Mouse (Mus musculus) lung, embryonic 14.5 days (tissue): Measurements from ENCODE around the gene Morn1. TPM values are rescaled to one million over a fixed set of nuclear protein-coding genes. Genes with fewer than 3 reads are reported as not detected.

Experiments
- ATAC-seq: fragments of 200-750 bp; cut with Nextera tagmentation; 2 replicates; pipeline ENCODE4 v1.8.0; 2017; ENCODE audit warnings: mild to moderate bottlenecking, moderate TSS enrichment, moderate library complexity; ENCODE audit not compliant: insufficient read depth
- DNase-seq: peaks from one replicate; pipeline ENCODE4 v3.0.0-alpha.2; 2015
- H3K27ac ChIP-seq: fragments of 300-500 bp; sonication (generic); 2 replicates; pipeline ENCODE4 v1.5.1; 2014; ENCODE audit warnings: low read depth, mild to moderate bottlenecking, moderate library complexity
- H3K27me3 ChIP-seq: fragments of 300-500 bp; sonication (generic); 2 replicates; pipeline ENCODE4 v1.6.1; 2014; ENCODE audit warnings: low read length, control low read depth; ENCODE audit not compliant: insufficient read depth
- H3K36me3 ChIP-seq: fragments of 300-500 bp; sonication (generic); 2 replicates; pipeline ENCODE4 v1.6.1; 2014; ENCODE audit warnings: control low read depth; ENCODE audit not compliant: insufficient read depth
- H3K4me1 ChIP-seq: fragments of 300-500 bp; sonication (generic); 2 replicates; pipeline ENCODE4 v1.6.1; 2014; ENCODE audit warnings: antibody characterized with exemption, control low read depth; ENCODE audit not compliant: insufficient read depth
- H3K4me2 ChIP-seq: fragments of 300-500 bp; sonication (generic); 2 replicates; pipeline ENCODE4 v1.6.1; 2014; ENCODE audit warnings: mild to moderate bottlenecking
- H3K4me3 ChIP-seq: fragments of 300-500 bp; sonication (generic); 2 replicates; pipeline ENCODE4 v1.5.1; 2014; ENCODE audit warnings: low read depth, low read length
- H3K9ac ChIP-seq: fragments of 300-500 bp; sonication (generic); 2 replicates; pipeline ENCODE4 v1.6.1; 2014
- H3K9me3 ChIP-seq: fragments of 300-500 bp; sonication (generic); 2 replicates; pipeline ENCODE4 v1.6.1; 2016; ENCODE audit warnings: low read depth, low read length, control low read depth
- CTCF ChIP-seq: IDR thresholded peaks from 2 replicates; pipeline ENCODE4 v1.5.1; 2016; ENCODE audit warnings: antibody characterized with exemption, low read depth
- WGBS: fragments of 180-500 bp; shearing (Covaris S2); extraction: QIAGEN DNeasy Blood & Tissue Kit; methylation state at CpG from one replicate; pipeline ENCODE4 v1.1.7; 2014; 5-methylcytosine and 5-hydroxymethylcytosine counted together
- polyA plus RNA-seq: library from polyadenylated mRNA; unstranded; fragments of >200 nt; fragmentation: Nextera tagmentation; extraction: Ambion mirVana; gene quantifications from 2 replicates; pipeline ENCODE4 v1.2.1, GENCODE M21; 2014

Morn1 gene
- polyA plus RNA-seq, 1 experiment from 2014 or later = 5.2 TPM

DNA sequence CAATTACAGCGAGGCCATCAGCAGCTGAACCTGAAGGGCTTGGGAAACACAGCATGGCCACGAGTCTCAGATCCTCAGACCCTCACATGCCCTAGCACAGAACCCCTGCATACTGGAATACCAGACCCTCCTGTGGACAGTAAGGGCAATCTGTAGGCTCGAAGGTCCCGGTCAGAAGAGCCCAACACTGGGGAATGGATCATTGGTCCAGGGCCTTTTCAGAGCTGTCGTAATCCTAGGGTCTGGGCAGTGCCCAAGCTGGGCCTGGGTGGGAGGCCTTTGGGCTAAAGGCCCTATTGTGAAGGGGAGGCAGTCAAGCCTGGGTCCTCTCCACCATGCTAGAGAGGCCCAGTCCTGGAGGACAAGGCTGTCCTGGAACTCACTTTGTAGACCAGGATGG lies 56.5 kb downstream of the Morn1 start:
- Histone ChIP-seq H3K27ac (peak overlapping the region; percentile 99; the same call in 1 of the 2 replicates), H3K4me2 (no peak overlapping the region), H3K4me1 (peaks cover 38% of the 10 kb centered on the region), H3K4me3 (no peak overlapping the region), H3K9me3 (no peaks in the 10 kb centered on the region), H3K9ac (no peak overlapping the region), H3K36me3 (no peaks in the 10 kb centered on the region), H3K27me3 (no peaks in the 10 kb centered on the region)
- TF ChIP-seq CTCF = no peak
- 87% methylated on average over 5 of the region's 5 CpGs for WGBS
- ATAC-seq (no peak), DNase-seq (no peak)

DNA sequence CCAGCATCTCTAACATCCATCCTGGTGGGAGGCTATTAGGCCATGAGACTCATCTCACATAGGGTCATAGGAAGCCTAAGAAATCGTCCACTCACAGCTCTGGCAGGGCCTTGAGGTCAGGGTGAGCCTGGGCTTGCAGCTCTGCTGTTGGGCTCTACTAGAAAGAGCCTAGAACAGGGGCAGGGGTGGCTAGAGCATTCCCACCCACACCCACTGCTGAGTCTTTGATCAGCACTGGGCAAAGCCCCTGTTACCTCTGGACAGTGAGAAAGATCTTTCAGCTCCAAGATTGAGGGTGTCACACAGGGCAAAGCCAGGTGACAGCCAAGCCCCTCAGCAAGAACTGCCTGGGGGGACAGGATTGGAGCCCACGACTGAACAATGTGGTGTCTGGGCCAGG lies 57.0 kb downstream of the Morn1 start:
- Histone ChIP-seq H3K4me3 (no peak overlapping the region), H3K9ac (peak overlapping the region; percentile 23), H3K36me3 (no peaks in the 10 kb centered on the region), H3K4me2 (no peak overlapping the region), H3K4me1 (peaks cover 40% of the 10 kb centered on the region), H3K9me3 (no peaks in the 10 kb centered on the region), H3K27me3 (no peaks in the 10 kb centered on the region), H3K27ac (peak overlapping the region; percentile 99)
- 42% methylated on average over 2 of the region's 2 CpGs for WGBS
- ATAC-seq = no peak
- DNase-seq = no peak
- no peak for TF ChIP-seq CTCF

DNA sequence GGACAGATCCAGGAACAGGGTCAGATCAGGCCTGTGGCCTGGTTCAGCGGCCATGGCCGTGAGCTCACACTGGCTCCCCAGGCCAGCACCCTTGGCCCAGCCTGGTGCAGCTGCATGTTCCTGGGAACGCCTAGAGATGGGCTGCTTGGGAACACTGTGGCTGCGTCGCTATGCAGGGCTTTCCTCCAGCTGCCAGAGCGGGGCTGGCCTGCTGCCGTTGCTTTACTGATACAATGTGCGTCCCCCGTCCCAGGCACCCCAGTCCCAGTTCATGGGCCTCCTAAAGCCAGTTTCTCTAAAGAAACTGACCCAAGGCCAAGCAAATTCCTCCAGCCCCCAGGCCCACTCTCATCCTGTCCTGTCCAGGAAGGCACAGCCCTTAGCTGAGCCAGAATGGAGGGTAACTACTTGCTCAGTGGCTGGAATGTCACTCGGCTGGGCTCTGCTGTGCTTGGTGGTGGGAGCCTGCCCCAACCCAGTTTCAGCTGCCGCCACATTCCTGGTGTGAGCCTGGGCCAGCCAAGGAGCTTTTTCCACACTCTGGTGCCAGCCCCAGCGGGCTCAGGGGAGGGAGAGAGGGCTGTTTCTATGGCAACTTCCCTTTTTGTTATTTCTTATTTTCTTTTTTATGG lies 57.6 kb downstream of the Morn1 start:
- DNase-seq = peak; percentile 91
- peaks cover 44% of the 10 kb centered on the region for H3K4me1 ChIP-seq
- H3K9ac ChIP-seq = peak overlapping the region; percentile 23
- H3K27ac ChIP-seq = peak overlapping the region; percentile 99
- H3K9me3 ChIP-seq = no peaks in the 10 kb centered on the region
- H3K36me3 ChIP-seq = no peaks in the 10 kb centered on the region
- TF ChIP-seq CTCF = no peak
- WGBS = 20% methylated on average over 12 of the region's 12 CpGs
- peak overlapping the region; percentile 27; the same call in 1 of the 2 replicates for H3K4me2 ChIP-seq
- peak; percentile 89 for ATAC-seq
- no peak overlapping the region; the same call in 1 of the 2 replicates for H3K4me3 ChIP-seq
- no peaks in the 10 kb centered on the region for H3K27me3 ChIP-seq

DNA sequence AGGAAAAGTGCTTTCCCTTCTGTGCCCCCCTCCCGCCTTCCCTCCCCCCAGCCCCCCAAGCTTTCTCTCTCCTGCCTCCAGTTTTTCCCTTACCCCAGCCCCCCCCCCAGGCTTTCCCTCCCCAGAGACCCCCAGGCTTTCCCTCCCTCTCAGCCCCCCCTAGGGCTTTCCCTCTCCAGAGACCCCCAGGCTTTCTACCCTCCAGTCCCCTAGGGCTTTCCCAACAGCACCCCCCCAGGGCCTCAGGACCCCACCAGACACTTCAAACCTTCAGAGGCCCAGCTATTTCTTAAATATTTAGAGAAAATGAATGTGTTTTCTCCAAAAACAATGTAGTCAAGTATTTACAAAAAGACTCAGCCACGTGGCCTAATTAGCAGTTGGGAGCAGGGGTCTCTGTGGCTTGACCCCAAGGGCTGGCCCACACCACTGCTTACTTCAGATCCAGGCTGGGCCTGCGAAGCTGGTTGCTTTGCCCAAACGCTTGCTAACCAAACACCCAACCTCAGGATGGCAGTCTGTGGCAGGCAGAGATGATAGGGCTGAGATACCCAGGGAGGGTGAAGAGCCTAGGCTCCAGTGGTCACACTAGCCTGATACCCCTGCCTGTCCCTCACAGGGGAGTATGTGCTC lies 58.3 kb downstream of the Morn1 start:
- TF ChIP-seq CTCF = 0 out of 2 replicates have a peak, but pooled peaks have one; percentile 5
- H3K4me1 ChIP-seq = peaks cover 44% of the 10 kb centered on the region
- H3K9ac ChIP-seq = peak overlapping the region; percentile 23; the same call in 1 of the 2 replicates

DNA sequence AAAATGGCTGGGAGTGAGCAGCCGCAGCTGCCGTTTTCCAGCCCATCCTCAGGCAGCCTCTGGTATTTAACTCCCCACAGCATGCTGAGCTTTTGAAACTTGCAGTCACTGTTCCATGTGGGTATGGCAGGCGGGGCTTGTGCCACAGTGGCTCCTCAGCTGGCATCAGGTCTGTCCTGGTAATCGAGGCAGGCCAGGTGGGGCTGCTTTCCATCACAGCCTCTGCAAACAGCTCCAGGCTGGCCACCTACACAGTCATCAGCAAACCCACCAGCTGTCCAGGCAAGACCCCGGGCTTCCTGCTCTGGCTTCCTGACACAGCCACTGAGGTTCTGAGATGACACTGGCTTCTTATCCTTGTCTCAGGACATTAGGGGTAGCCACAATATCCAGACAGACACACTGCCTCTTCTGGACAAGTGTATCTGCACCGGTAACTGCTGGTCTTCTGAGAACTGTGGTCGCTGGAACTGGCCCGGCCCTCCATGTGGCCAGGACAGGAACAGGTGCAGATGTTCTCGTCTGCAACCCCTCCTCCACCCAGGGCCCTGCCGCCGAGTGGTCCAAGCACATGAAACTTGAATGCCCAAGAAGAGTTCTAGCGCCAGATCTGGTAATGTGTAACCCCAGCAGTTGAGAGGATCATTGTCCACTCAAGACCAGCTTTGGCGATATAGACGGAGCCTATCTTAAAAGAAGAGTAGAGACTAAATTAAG lies 59.9 kb downstream of the Morn1 start:
- DNase-seq = no peak
- no peaks in the 10 kb centered on the region for H3K27me3 ChIP-seq
- H3K4me1 ChIP-seq = peaks cover 40% of the 10 kb centered on the region
- H3K27ac ChIP-seq = peak overlapping the region; percentile 52; the same call in 1 of the 2 replicates
- no peak overlapping the region for H3K4me3 ChIP-seq
- no peaks in the 10 kb centered on the region for H3K9me3 ChIP-seq
- WGBS = 57% methylated on average over 14 of the region's 14 CpGs
- TF ChIP-seq CTCF = no peak
- H3K4me2 ChIP-seq = no peak overlapping the region
- H3K36me3 ChIP-seq = no peaks in the 10 kb centered on the region
- H3K9ac ChIP-seq = no peak overlapping the region
- ATAC-seq = no peak

More for the DNA sequence above, 58.3 kb downstream of the Morn1 start:
- Histone ChIP-seq H3K4me2 (no peak overlapping the region), H3K27ac (peak overlapping the region; percentile 99), H3K27me3 (no peaks in the 10 kb centered on the region), H3K9me3 (no peaks in the 10 kb centered on the region), H3K36me3 (no peaks in the 10 kb centered on the region), H3K4me3 (no peak overlapping the region)
- WGBS = 41% methylated on average over 4 of the region's 4 CpGs
- peak; percentile 56 for DNase-seq
- ATAC-seq = no peak

DNA sequence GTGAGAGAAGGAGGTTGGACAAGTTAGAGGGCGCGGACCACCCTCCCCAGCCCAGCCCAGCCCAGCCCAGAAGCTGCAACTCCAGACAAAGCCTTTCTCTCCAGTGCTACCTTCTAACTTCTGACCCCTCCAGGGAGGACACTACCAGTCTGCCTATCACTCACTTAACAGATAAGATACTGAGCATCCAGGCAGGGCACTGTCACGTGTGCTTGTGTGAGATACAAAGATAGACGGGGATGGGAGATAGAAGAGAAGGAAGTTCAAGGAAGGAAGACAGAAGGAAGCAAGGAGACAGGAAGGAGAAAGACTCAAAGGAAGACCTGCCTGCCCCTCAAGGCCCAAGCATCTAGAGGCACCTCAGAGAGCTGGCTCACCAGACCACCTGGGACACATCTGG lies 62.1 kb downstream of the Morn1 start:
- ATAC-seq = no peak
- Histone ChIP-seq H3K36me3 (0 out of 2 replicates have a peak, but pooled peaks cover 5% of the 10 kb centered on the region), H3K9me3 (no peaks in the 10 kb centered on the region), H3K27ac (peak overlapping the region; percentile 90), H3K4me3 (no peak overlapping the region), H3K4me2 (no peak overlapping the region), H3K27me3 (no peaks in the 10 kb centered on the region), H3K4me1 (peaks cover 52% of the 10 kb centered on the region), H3K9ac (no peak overlapping the region)
- no peak for TF ChIP-seq CTCF
- 47% methylated on average over 4 of the region's 4 CpGs for WGBS
- no peak for DNase-seq
